Mouse (Mus musculus): ENCODE data around the gene Tns1.

- TF ChIP-seq CTCF (IDR thresholded peaks at IDR 0.05; ENCODE audit: low read depth, low read length) (no peak), POLR2A (IDR thresholded peaks at IDR 0.05; ENCODE audit: insufficient read depth, low read length) (no peak)
Observed at GRCm38 (mm10) chr1:74091138-74091537, 33.1 kb downstream of the Tns1 start.

All from ES-Bruce4 (cell line).